Mouse (Mus musculus) E14TG2a.4 (cell line): ENCODE results near the gene Spindoc.

ENCODE experiments used
- CTCF ChIP-seq: conservative IDR thresholded peaks from 2 replicates; pipeline ENCODE4 v1.5.1; 2014; ENCODE audit warnings: low read length
- POU5F1 ChIP-seq: IDR thresholded peaks from 2 replicates; pipeline ENCODE4 v1.6.1; 2014; ENCODE audit warnings: low read length, borderline replicate concordance

GRCm38 (mm10) chr19:7313660-7314059, 69.1 kb downstream of the Spindoc start:
- TF ChIP-seq CTCF (no peak), POU5F1 (no peak)
